Mouse (Mus musculus): ENCODE data around the gene Ppp2r5e. TPM values are rescaled to one million over a fixed set of nuclear protein-coding genes. Genes with fewer than 3 reads are reported as not detected.

Ppp2r5e gene
- polyA plus RNA-seq, 1 experiment from 2014 or later, result 24.4 TPM

- Histone ChIP-seq H3K27ac (no peak overlapping the region), H3K4me3 (ENCODE audit: inconsistent target) (no peak overlapping the region), H3K79me2 (ENCODE audit: inconsistent target) (peaks cover 100% of the 10 kb centered on the region), H3K36me3 (ENCODE audit: inconsistent target) (no peaks in the 10 kb centered on the region)
- WGBS (ENCODE audit: missing documents), result 94% methylated on average over 6 of the region's 6 CpGs
Observed at GRCm38 (mm10) chr12:75537673-75538423, 58.2 kb downstream of the Ppp2r5e start.

- H3K36me3 ChIP-seq (ENCODE audit: inconsistent target), result no peaks in the 10 kb centered on the region
- H3K4me3 ChIP-seq (ENCODE audit: inconsistent target), result no peak overlapping the region
- peaks cover 100% of the 10 kb centered on the region for H3K79me2 ChIP-seq (ENCODE audit: inconsistent target)
- WGBS (ENCODE audit: missing documents), result 96% methylated on average over 6 of the region's 7 CpGs
- H3K27ac ChIP-seq, result no peak overlapping the region
Observed at GRCm38 (mm10) chr12:75537019-75537672, 58.9 kb downstream of the Ppp2r5e start.

- Histone ChIP-seq H3K36me3 (ENCODE audit: inconsistent target) (no peaks in the 10 kb centered on the region), H3K4me3 (ENCODE audit: inconsistent target) (no peak overlapping the region), H3K27ac (no peak overlapping the region), H3K79me2 (ENCODE audit: inconsistent target) (peaks cover 100% of the 10 kb centered on the region)
- WGBS (ENCODE audit: missing documents), result 96% methylated on average over 7 of the region's 7 CpGs
Observed at GRCm38 (mm10) chr12:75536566-75536965, 59.5 kb downstream of the Ppp2r5e start.

GRCm38 (mm10) chr12:75533145-75533544, 62.9 kb downstream of the Ppp2r5e start:
- Histone ChIP-seq H3K4me3 (ENCODE audit: inconsistent target) (no peak overlapping the region), H3K36me3 (ENCODE audit: inconsistent target) (no peaks in the 10 kb centered on the region), H3K79me2 (ENCODE audit: inconsistent target) (peaks cover 100% of the 10 kb centered on the region), H3K27ac (no peak overlapping the region)

GRCm38 (mm10) chr12:75531895-75532294, 64.2 kb downstream of the Ppp2r5e start:
- H3K4me3 ChIP-seq (ENCODE audit: inconsistent target), result no peak overlapping the region
- peak overlapping the region; percentile 10; the same call in 1 of the 2 replicates for H3K27ac ChIP-seq
- WGBS (ENCODE audit: missing documents), result 66% methylated on average over 2 of the region's 2 CpGs
- no peaks in the 10 kb centered on the region for H3K36me3 ChIP-seq (ENCODE audit: inconsistent target)
- H3K79me2 ChIP-seq (ENCODE audit: inconsistent target), result peaks cover 100% of the 10 kb centered on the region

GRCm38 (mm10) chr12:75528857-75529808, 66.9 kb downstream of the Ppp2r5e start:
- H3K4me3 ChIP-seq (ENCODE audit: inconsistent target), result no peak overlapping the region
- WGBS (ENCODE audit: missing documents), result 67% methylated on average over 7 of the region's 7 CpGs
- H3K27ac ChIP-seq, result peak overlapping the region; percentile 66

GRCm38 (mm10) chr12:75528300-75528699, 67.7 kb downstream of the Ppp2r5e start:
- 95% methylated on average over 1 of the region's 1 CpGs for WGBS (ENCODE audit: missing documents)
- H3K79me2 ChIP-seq (ENCODE audit: inconsistent target), result peaks cover 98% of the 10 kb centered on the region
- no peaks in the 10 kb centered on the region for H3K36me3 ChIP-seq (ENCODE audit: inconsistent target)
- no peak overlapping the region for H3K4me3 ChIP-seq (ENCODE audit: inconsistent target)
- H3K27ac ChIP-seq, result no peak overlapping the region

More at GRCm38 (mm10) chr12:75528857-75529808, 66.9 kb downstream of the Ppp2r5e start:
- peaks cover 98% of the 10 kb centered on the region for H3K79me2 ChIP-seq (ENCODE audit: inconsistent target)
- H3K36me3 ChIP-seq (ENCODE audit: inconsistent target), result no peaks in the 10 kb centered on the region

GRCm38 (mm10) chr12:75524199-75524598, 71.8 kb downstream of the Ppp2r5e start:
- Histone ChIP-seq H3K79me2 (ENCODE audit: inconsistent target) (peaks cover 98% of the 10 kb centered on the region), H3K27ac (no peak overlapping the region)
- WGBS (ENCODE audit: missing documents), result 95% methylated on average over 3 of the region's 3 CpGs

GRCm38 (mm10) chr12:75522931-75523330, 73.1 kb downstream of the Ppp2r5e start:
- Histone ChIP-seq H3K79me2 (ENCODE audit: inconsistent target) (peaks cover 98% of the 10 kb centered on the region), H3K4me3 (ENCODE audit: inconsistent target) (no peak overlapping the region), H3K36me3 (ENCODE audit: inconsistent target) (no peaks in the 10 kb centered on the region), H3K27ac (no peak overlapping the region)
- 90% methylated on average over 2 of the region's 2 CpGs for WGBS (ENCODE audit: missing documents)

More at GRCm38 (mm10) chr12:75524199-75524598, 71.8 kb downstream of the Ppp2r5e start:
- Histone ChIP-seq H3K4me3 (ENCODE audit: inconsistent target) (no peak overlapping the region), H3K36me3 (ENCODE audit: inconsistent target) (no peaks in the 10 kb centered on the region)

- H3K79me2 ChIP-seq (ENCODE audit: inconsistent target), result peaks cover 98% of the 10 kb centered on the region
- H3K27ac ChIP-seq, result no peak overlapping the region
- no peaks in the 10 kb centered on the region for H3K36me3 ChIP-seq (ENCODE audit: inconsistent target)
- WGBS (ENCODE audit: missing documents), result 97% methylated on average over 2 of the region's 2 CpGs
- H3K4me3 ChIP-seq (ENCODE audit: inconsistent target), result no peak overlapping the region
Observed at GRCm38 (mm10) chr12:75522360-75522759, 73.7 kb downstream of the Ppp2r5e start.

GRCm38 (mm10) chr12:75520395-75520794, 75.7 kb downstream of the Ppp2r5e start:
- Histone ChIP-seq H3K79me2 (ENCODE audit: inconsistent target) (peaks cover 99% of the 10 kb centered on the region), H3K36me3 (ENCODE audit: inconsistent target) (no peaks in the 10 kb centered on the region), H3K4me3 (ENCODE audit: inconsistent target) (no peak overlapping the region), H3K27ac (no peak overlapping the region)
- WGBS (ENCODE audit: missing documents), result 94% methylated on average over 3 of the region's 3 CpGs

GRCm38 (mm10) chr12:75519181-75519940, 76.7 kb downstream of the Ppp2r5e start:
- Histone ChIP-seq H3K4me3 (ENCODE audit: inconsistent target) (no peak overlapping the region), H3K36me3 (ENCODE audit: inconsistent target) (no peaks in the 10 kb centered on the region), H3K79me2 (ENCODE audit: inconsistent target) (peaks cover 97% of the 10 kb centered on the region), H3K27ac (no peak overlapping the region)
- WGBS (ENCODE audit: missing documents), result 92% methylated on average over 9 of the region's 10 CpGs

GRCm38 (mm10) chr12:75515301-75515906, 80.6 kb downstream of the Ppp2r5e start:
- Histone ChIP-seq H3K79me2 (ENCODE audit: inconsistent target) (peaks cover 77% of the 10 kb centered on the region), H3K4me3 (ENCODE audit: inconsistent target) (no peak overlapping the region), H3K36me3 (ENCODE audit: inconsistent target) (no peaks in the 10 kb centered on the region), H3K27ac (no peak overlapping the region)
- 89% methylated on average over 10 of the region's 10 CpGs for WGBS (ENCODE audit: missing documents)
